Mouse (Mus musculus): ENCODE results near the gene Ufd1. TPM values are rescaled to one million over a fixed set of nuclear protein-coding genes. Genes with fewer than 3 reads are reported as not detected.

Ufd1 gene
- 7.2 and 11.2 TPM in 2 replicates for polyA plus RNA-seq (2012)

DNA sequence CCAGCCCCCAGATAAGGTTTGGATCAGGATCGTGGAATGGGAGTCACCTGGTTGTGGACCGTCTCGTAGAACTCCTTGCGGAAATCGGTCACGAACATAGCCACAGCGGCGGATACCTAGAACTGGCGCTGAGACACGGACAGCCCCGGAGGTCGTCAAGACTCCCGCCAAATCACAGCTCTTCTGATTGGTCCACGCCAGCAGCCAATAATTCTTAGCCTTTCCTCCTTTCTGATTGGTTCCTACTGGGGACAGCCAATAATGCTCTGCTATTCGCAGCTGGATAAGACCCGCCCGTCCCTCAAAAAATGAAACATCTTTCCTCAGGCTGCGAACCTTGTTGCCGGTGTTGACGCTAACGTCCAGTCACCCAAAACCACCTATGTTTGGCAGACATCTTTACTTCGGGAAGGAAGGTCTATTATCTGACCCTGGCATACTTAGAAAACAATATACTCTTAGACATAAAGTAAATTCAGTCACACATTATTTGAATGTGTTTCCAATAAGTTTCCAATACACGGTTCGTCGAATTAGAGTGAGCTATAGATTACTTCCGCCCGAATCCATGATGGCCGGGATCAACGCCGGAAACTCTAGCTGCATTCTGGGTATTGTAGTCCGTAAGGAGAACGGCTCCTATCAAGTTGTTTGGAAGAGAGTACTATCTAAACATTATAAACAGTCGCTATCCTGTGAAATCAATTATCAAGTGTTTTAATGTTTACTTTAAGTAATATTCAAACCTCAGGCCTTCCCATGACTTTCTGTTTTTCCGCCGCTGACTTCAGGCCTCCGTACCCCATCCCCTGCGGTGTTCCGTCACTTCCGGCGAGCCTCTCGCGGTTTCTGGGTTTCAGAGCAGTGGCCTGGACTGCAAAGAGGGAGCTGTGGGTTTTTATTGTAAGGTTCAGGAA, at the start of gene Ufd1, which contains the start of gene Cdc45:
Gene Ufd1 (plus strand): TSS at position 312 of the 917 bp plus-strand sequence.
Gene Cdc45 (minus strand): TSS at position 520 of the 917 bp plus-strand sequence.
- TF ChIP-seq GATA1 (IDR thresholded peaks at IDR 0.05; ENCODE audit: low read length): no peak

GRCm38 (mm10) chr16:18762960-18763359, 48.6 kb upstream of the Ufd1 start:
- TF ChIP-seq GATA1 (IDR thresholded peaks at IDR 0.05; ENCODE audit: low read length): no peak

DNA sequence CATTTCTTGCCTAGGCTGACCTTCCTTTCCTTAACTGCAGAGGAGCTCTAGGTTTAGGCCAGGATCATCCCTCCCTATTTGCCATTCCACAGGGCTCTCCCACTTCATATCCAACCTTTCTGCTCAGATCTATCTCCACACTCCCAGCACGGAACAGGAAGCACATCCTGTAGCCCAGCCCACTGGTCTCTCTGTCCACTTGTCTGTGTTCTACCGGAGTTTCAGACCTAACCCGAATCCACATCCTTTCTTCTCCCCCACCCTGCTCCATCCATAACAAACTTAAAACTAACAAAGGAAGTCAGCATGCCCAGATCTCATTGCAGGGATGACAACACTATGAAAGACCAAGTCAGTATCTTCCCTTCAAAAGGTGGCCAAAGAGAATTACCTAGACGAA, 45.2 kb upstream of the Ufd1 start:
- TF ChIP-seq GATA1 (IDR thresholded peaks at IDR 0.05; ENCODE audit: low read length): no peak

GRCm38 (mm10) chr16:18769501-18769900, 42.1 kb upstream of the Ufd1 start:
- TF ChIP-seq GATA1 (IDR thresholded peaks at IDR 0.05; ENCODE audit: low read length): no peak

DNA sequence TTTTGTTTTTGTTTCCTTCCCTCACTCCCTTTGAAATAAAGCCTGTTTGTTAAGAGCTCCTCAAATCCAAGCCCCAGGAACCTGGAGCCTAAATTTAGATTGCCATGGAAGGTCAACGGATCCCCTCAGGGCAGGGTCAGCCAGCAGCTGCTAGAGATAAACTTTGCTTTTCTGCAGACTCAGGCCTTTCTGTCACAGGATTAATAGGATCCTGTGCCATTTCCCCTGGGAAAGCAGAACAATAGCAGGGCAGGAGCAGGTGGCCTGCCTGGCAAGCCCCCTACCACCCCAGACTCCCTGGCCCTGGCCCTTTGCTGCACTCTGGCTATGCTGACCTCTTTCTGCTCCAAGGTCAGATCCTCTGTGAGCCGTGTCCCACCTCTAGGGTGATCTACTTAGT, 37.6 kb upstream of the Ufd1 start:
- no peak for TF ChIP-seq GATA1 (IDR thresholded peaks at IDR 0.05; ENCODE audit: low read length)

GRCm38 (mm10) chr16:18775621-18776555, 35.7 kb upstream of the Ufd1 start:
- no peak for TF ChIP-seq GATA1 (IDR thresholded peaks at IDR 0.05; ENCODE audit: low read length)

DNA sequence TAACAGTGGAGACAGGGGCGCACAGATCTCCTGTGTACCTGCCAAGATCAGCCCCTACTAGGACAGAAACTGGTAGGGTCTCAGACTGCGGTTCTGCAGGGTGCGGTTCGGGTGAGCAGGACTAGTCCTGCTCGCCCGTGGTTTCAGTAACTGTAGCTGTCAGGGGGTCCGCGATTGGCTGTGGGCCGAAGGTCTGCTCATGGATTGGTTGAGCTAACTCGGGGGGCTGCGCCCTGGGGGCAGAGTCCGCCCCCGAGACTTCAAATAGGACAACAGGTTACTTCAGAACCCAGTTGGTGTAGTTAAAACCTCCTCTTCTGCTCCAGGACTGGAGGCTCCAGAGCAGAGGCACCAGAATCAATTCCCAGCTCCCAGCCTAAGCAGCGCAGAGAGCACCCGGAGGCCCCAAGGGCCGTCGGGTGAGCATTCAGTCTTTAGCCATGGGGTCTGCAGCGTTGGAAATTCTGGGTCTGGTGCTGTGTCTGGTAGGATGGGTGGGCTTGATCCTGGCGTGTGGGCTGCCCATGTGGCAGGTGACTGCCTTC, 35.0 kb upstream of the Ufd1 start, which contains the start of gene Cldn5:
Gene Cldn5 (plus strand): TSS at position 292 of the 545 bp plus-strand sequence.
- no peak for TF ChIP-seq GATA1 (IDR thresholded peaks at IDR 0.05; ENCODE audit: low read length)

GRCm38 (mm10) chr16:18777101-18778080, 34.2 kb upstream of the Ufd1 start:
- TF ChIP-seq GATA1 (IDR thresholded peaks at IDR 0.05; ENCODE audit: low read length): no peak

- no peak for TF ChIP-seq GATA1 (IDR thresholded peaks at IDR 0.05; ENCODE audit: low read length)
Measured at GRCm38 (mm10) chr16:18778461-18778860, 33.1 kb upstream of the Ufd1 start.

- TF ChIP-seq GATA1 (IDR thresholded peaks at IDR 0.05; ENCODE audit: low read length): no peak
Measured at GRCm38 (mm10) chr16:18781810-18782209, 29.8 kb upstream of the Ufd1 start.

GRCm38 (mm10) chr16:18785025-18785424, 26.6 kb upstream of the Ufd1 start:
- TF ChIP-seq GATA1 (IDR thresholded peaks at IDR 0.05; ENCODE audit: low read length): no peak

DNA sequence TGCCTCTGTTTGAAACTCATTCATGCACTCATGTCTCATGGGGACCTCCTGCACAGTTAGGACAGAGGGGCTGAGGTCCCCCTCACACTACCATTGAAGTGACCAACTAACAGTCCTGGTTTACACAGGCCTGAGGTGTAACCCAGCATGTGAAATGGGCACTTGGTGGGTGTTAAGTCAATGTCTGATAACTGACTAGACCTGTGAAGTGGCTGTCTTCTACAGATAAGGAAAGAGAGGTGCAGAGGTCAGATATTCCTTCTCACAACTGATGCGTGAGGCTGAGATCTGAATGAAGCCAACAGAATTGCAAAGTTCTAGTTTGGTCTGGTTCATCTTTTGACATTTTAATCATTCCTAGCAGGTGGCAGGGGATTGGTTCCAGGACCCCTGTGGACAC, 26.1 kb upstream of the Ufd1 start:
- no peak for TF ChIP-seq GATA1 (IDR thresholded peaks at IDR 0.05; ENCODE audit: low read length)

DNA sequence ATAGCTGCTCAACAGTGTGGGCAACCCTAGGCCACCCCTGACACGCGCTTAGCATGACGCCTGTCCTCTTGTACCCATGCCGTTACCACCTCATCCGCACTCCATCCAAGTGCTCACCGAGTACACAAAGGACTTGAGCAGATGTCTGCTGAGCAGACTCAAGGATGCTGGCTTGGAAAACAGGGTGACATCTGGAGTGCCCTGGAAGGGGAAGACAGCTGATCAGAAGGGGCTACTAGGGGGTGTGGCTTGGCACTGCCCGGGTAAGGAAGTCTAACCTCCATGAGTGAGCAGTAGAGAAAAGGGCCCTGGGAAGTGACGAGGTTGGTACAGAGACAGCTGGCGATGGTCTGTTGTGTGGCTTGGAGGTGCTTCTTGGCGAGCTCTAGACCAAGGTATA, 24.9 kb upstream of the Ufd1 start:
- TF ChIP-seq GATA1 (IDR thresholded peaks at IDR 0.05; ENCODE audit: low read length): no peak

DNA sequence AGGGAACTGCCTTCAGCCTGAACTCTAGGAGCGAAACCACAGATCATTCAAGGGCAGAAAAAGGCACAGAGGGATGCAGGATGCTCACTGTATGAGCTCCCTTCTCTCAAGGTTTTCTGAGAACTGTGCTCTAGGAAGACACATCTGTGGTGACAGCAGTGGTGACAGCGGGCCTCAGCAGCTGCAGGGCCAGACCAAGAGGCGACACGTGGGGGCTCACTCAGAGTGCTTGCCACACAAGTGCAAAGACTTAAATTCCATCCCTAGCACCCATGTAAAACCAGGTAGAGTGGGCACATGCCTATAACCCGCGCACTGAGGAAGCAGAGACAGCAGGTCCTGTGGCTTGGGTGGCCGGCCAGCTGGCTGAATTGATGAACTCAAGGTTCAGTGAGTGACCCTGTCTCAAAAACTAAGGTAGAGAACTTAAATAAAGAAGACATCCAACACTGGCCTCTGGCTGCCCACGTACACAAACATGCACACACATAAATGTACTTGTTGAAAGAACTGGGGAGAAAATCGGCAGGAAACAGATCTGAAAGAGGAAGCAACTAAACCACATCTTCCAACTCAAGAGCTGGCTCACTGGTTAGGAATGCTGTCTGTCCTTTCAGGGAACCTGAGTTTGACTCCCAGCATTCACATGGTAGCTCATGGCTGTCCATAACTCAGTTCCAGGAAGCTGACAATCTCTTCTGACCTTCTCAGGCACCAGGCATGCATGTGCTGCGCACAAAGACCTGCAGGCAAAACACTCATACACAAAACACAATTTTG, 22.8 kb upstream of the Ufd1 start:
- no peak for TF ChIP-seq GATA1 (IDR thresholded peaks at IDR 0.05; ENCODE audit: low read length)
